Mouse (Mus musculus) liver (tissue): ENCODE results near the gene Sectm1a.
A peak's percentile ranks its signal among the peaks of the same experiment; 100 is the strongest.
"Not testable (repeated sequence)": the region's sequence is repeated elsewhere in the genome, so short reads cannot be mapped to it uniquely, and the experiment has no call there.

Experiments used
- DNase-seq: peaks from one replicate; pipeline ENCODE4 v3.0.0-alpha.2; 2020; ENCODE audit warnings: mixed read lengths

The Sectm1a gene

GRCm38 (mm10) chr11:121045286-121045685, 35.7 kb downstream of the Sectm1a start:
- DNase-seq: no peak

GRCm38 (mm10) chr11:121043025-121043424, 38.0 kb downstream of the Sectm1a start:
- DNase-seq: not testable (repeated sequence)

- DNase-seq: no peak
These were observed 38.5 kb downstream of the Sectm1a start for GRCm38 (mm10) chr11:121042480-121042879.

DNA sequence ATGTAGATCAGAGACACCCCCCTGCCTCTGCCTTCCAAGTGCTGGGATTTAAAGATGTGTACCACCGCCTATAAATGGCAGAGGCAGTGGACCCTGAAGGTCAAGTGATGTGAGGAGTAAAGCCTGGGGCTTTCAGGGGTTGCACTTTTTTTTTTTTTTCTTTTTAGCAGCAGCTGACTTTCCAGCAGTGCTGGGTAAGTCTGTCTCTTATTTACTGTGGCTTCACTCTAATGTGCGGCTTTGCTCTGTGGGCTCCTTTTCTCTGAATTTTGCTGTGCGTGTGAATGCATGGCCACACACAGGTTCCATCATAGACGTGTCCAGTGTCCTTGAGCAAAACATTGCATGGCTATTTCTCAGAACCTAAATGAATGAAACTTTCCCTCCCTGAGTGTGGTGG, 39.4 kb downstream of the Sectm1a start:
- no peak for DNase-seq

DNA sequence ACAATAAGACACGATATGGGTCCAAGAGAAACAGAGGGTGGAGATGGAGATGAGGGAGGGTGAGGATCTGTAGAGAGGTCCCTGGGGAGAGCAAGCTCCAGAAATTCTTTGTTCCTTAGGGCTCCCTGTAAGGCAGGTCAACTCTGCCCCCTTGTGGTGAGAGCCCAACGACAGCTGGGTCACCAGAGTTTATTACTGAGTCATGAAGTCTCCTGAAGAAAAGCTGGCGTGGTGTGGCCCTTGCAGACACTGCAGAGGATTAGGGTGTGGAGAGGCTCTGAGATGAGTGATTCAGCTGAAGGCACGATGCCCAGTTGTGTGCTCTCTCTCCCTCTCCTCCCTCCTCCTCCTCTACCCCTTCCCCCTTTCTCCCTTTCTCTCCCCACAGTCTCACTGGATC, 39.8 kb downstream of the Sectm1a start:
- peak; percentile 81 for DNase-seq

DNA sequence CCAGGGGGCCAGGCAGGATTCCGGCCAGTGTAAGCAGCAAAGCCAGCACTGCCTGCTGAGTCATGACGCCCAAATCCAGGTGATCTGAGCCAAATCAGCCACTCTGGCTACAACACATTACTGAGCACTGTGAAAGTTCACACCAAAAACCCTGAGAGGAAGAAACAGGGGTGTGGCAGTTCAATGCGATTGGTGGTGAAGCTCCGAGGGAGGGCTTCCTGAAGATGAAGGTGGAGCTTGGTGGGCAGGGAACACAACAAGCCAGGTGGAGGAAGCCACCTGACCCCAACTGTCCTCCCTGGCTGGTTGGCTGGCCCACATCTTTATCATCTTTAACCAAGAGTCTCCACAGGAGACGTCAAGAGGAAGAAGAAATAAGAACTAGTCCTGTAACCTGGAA, 41.7 kb downstream of the Sectm1a start, which contains the start of gene Cd7:
TSS of gene Cd7 (minus strand) at position 117 of the 400 bp plus-strand sequence.
- no peak for DNase-seq

DNA sequence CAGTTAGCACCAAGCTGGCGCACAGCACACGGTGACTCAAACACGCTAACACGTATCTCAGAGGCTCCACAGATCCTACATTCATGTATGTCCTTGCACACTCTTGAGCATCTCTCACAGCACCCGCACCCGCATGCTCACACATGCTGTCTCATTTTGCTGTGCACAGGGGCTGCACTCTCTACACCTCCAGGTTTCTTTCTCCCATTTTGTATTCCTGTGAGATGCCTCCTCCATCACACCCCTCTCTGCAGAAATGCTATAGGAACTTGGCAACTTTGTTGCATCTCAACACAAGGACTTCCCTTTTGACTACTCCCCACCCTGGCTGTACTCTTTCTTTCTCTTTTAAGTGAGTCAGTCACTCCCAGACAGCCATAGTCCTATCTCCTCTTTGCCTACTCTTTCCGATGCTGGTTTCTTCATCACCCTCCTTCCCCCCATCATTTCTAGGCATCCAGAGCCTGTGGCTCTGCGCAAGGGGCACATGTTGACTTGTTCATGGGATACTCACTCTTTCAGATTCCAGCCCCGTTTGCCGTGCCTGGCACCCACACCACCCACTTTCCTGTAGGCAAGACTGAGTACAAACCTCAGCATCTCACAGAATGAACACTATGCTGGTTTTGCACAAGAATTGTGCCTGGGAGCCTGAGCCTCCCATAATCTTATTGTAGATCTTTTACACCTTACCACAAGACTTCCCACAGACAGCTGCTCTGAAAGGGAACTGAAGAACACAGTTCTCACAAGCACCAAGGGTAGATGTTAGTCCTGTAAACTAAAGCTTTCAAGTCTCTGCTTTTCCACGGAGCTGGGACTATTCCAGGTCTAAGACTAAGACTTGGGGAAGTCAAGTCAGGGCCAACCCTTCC, 42.4 kb downstream of the Sectm1a start:
- no peak for DNase-seq

GRCm38 (mm10) chr11:121033118-121033517, 47.9 kb downstream of the Sectm1a start:
- DNase-seq: no peak

DNA sequence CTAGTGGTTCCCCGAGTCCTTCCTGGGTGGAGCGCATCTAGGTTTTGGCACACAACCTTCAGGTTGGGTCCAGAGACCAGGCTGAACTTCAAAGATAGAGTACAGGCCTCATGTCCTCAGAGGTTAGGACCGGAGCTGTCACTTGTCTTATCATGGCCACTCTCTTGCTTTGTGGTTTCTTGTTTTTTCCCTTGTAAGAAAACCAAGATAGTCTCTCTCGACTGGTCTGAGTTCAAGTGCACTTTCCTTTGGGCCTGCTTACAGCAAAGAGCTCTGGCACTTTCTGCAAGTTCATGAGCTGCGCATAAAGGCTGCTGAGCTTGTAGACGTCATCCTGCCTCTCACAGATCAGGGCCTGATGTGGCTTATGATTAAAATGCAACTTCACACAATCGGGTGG, 53.8 kb downstream of the Sectm1a start:
- no peak for DNase-seq

DNA sequence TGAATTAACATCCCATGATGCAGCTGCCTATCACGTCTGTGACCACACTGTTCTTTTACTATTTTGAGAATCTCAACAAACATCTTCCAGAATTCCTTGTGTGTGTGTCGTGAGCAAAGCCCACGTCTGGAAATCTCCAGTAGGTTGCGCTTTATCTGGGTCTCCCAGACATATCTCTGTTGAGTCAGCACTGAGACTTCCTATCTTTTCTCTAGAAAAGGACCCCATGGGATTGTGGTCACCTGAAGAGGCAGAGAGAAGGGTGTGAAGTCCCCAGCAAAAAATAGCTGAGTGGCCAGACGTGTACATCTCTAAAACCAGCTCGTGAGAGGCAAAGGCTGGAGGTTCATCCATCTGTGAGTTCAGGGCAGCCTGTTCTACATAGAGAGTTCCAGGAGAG, 56.9 kb downstream of the Sectm1a start:
- DNase-seq: no peak

DNA sequence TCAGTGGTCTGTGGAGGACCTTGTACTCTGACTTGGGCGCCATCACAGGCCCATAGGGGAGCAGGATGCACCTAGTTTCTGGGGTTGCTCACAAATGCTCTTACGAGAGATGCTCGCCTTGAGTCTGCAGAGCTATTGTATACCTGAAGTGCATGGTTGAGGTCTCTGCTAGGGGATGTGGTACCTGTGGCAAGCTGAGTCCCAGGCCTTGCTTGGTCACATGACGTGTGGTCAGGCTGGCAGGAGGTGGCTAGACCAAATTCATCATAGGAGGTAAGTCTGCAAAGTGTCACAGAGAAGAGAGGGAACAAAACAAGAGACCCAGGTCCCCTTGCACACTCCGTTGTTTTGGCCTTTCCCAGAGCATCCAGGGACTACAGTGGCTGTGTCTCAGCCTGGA, 61.5 kb downstream of the Sectm1a start:
- no peak for DNase-seq

DNA sequence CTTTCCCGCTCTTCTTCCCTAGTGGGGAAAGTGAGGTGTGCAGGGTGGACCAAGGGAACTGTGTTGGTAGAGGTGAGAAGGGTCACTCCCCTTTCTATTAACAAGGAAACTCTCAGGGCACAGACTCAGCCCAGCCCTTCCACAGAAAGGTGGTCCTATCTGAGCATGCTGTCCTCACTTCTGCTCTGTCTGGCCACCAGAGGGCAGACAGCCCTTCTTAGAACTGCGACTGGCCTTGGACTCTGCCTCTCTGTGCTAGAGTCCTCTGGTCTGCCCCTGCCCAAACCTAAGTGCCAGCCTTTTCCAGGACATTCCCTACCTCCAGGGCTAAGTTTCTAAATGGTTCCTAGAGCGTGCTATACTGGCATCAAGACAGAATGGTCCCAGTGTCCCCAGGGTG, 63.3 kb downstream of the Sectm1a start:
- DNase-seq: peak; percentile 63
